Mouse (Mus musculus) lung, adult 10 weeks (tissue): ENCODE measurements around the gene Hist1h3d. TPM values are rescaled to one million over a fixed set of nuclear protein-coding genes. Genes with fewer than 3 reads are reported as not detected.

Experiments
- polyA plus RNA-seq: library from polyadenylated mRNA; stranded (reverse); fragments of 350-450 nt; fragmentation: Illumina TruSeq; extraction: RNeasy Lipid Tissue Mini Kit (QIAGEN cat#74804); gene quantifications from one replicate; pipeline ENCODE4 v1.2.3, GENCODE M21; 2014; ENCODE audit warnings: low read depth, low replicate concordance; ENCODE audit not compliant: insufficient read depth

Hist1h3d gene
- polyA plus RNA-seq, 1 experiment from 2014 or later: 1.1 TPM

Other genes starting within 250 kb of the Hist1h3d start
- gene Zfp322a, start 206.6 kb upstream of the Hist1h3d start, polyA plus RNA-seq: 7.0 TPM
- 4.5 TPM for gene Abt1, start 151.9 kb upstream of the Hist1h3d start, polyA plus RNA-seq
- gene Btn1a1, start 109.9 kb upstream of the Hist1h3d start, polyA plus RNA-seq: not detected
- not detected for gene Btn2a2, start 86.9 kb upstream of the Hist1h3d start, polyA plus RNA-seq
- gene Hist1h4h, start 44.7 kb upstream of the Hist1h3d start, polyA plus RNA-seq: 16.1 TPM
- not detected for gene Hist1h2af, start 41.9 kb upstream of the Hist1h3d start, polyA plus RNA-seq
- not detected for gene Hist1h3g, start 40.3 kb upstream of the Hist1h3d start, polyA plus RNA-seq
- gene Hist1h2bh, start 32.4 kb upstream of the Hist1h3d start, polyA plus RNA-seq: 0.28 TPM
- not detected for gene Hist1h3f, start 31.7 kb upstream of the Hist1h3d start, polyA plus RNA-seq
- gene Hist1h4f, start 24.1 kb upstream of the Hist1h3d start, polyA plus RNA-seq: not detected
- gene Hist1h1d, start 22.5 kb upstream of the Hist1h3d start, polyA plus RNA-seq: 0.08 TPM
- not detected for gene Hist1h3e, start 13.4 kb upstream of the Hist1h3d start, polyA plus RNA-seq
- not detected for gene Hist1h2ae, start 4.5 kb upstream of the Hist1h3d start, polyA plus RNA-seq
- 1.5 TPM for gene Hist1h2bg, start 4.4 kb upstream of the Hist1h3d start, polyA plus RNA-seq
- gene Hist1h2bf, start 1.6 kb upstream of the Hist1h3d start, polyA plus RNA-seq: not detected
- gene Hist1h2ad, start 1.4 kb upstream of the Hist1h3d start, polyA plus RNA-seq: not detected
- not detected for gene Hist1h4d, start 5.8 kb downstream of the Hist1h3d start, polyA plus RNA-seq
- 2.7 TPM for gene Hist1h2be, start 45.4 kb downstream of the Hist1h3d start, polyA plus RNA-seq
- 0.40 TPM for gene Hist1h1e, start 46.8 kb downstream of the Hist1h3d start, polyA plus RNA-seq
- 0.25 TPM for gene Hist1h2ac, start 108.2 kb downstream of the Hist1h3d start, polyA plus RNA-seq
- gene Hist1h2bc, start 108.4 kb downstream of the Hist1h3d start, polyA plus RNA-seq: 123 TPM
- not detected for gene Hist1h1t, start 120.1 kb downstream of the Hist1h3d start, polyA plus RNA-seq
- gene Hist1h4c, start 122.7 kb downstream of the Hist1h3d start, polyA plus RNA-seq: 0.68 TPM
- gene Hfe, start 135.1 kb downstream of the Hist1h3d start, polyA plus RNA-seq: 21.9 TPM
- gene Hist1h1c, start 163.0 kb downstream of the Hist1h3d start, polyA plus RNA-seq: 58.8 TPM
- not detected for gene Hist1h3c, start 169.8 kb downstream of the Hist1h3d start, polyA plus RNA-seq
- not detected for gene Hist1h2bb, start 171.0 kb downstream of the Hist1h3d start, polyA plus RNA-seq
- not detected for gene Hist1h2ab, start 175.4 kb downstream of the Hist1h3d start, polyA plus RNA-seq
- not detected for gene Hist1h3b, start 176.5 kb downstream of the Hist1h3d start, polyA plus RNA-seq
- not detected for gene Hist1h4b, start 181.2 kb downstream of the Hist1h3d start, polyA plus RNA-seq
- not detected for gene Hist1h4a, start 185.5 kb downstream of the Hist1h3d start, polyA plus RNA-seq
- gene Hist1h3a, start 186.6 kb downstream of the Hist1h3d start, polyA plus RNA-seq: not detected
- gene Hist1h1a, start 187.9 kb downstream of the Hist1h3d start, polyA plus RNA-seq: not detected
- not detected for gene Trim38, start 194.2 kb downstream of the Hist1h3d start, polyA plus RNA-seq
- gene Slc17a2, start 231.2 kb downstream of the Hist1h3d start, polyA plus RNA-seq: 0.34 TPM